Mouse (Mus musculus): Measurements from ENCODE around the gene Trmt10a.

The Trmt10a gene

DNA sequence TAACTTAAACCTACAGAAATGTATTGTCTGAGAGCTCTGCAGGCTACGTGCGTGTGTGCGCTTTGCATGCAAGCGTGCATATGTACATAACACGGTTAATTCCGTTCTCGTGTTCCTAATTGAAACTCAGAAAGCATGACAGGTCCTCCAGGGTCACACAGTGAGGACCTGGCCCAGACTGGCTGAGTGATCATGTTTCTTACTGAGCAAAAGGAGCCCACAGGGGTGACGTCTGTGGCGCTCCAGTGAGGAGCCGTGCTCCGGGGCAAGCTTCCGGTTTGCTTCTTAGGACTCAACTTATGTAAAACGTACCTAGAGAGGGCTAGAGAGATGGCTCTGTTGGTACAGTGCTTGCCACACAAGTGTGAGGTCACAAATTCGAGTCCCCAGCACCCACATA lies 53.8 kb downstream of the Trmt10a start:
- DNase-seq (ENCODE audit: low spot score in 2 of 2): no peak

- DNase-seq (ENCODE audit: low spot score in 2 of 2): no peak
These were observed 54.3 kb downstream of the Trmt10a start for GRCm38 (mm10) chr3:138197556-138197955.

GRCm38 (mm10) chr3:138197973-138198721 lies 54.9 kb downstream of the Trmt10a start:
- peak; percentile 72 to 87 for DNase-seq (ENCODE audit: low spot score in 2 of 2)

DNA sequence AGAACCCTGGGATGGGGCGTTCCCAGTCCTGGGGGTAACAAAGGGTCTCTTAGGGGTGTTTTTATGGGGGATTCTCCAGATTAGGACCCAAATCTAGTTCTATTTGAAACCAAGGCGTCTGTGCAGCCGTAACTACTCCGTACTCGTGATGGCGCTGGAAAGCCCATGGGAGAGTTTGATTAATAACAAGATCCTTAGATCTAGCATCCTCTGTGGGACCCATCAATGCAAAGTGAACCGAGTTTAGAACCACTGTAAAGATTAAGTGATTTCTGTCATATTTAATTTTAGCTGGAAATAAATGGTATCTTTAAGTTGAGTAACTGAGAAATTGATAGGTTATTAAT lies 55.4 kb downstream of the Trmt10a start:
- no peak for DNase-seq (ENCODE audit: low spot score in 2 of 2)

DNA sequence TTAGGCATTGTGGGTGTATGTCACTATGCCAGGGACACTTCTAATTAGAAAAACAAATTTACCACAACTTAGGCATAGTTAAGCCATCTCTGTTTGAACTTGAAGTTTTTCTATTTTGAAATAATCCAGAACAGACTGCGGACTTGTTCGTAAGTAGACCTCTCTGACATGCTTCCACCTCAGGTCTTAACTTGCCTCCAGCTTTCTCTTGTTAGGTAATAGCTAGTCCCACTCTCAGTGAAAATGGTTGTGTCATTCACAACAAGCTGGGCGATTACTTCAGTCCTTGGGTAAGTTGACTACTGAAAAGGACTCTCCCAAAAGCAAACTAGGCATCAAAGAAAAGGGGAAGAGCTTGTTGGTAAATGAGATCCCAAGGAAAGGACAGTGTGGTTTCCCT lies 65.6 kb downstream of the Trmt10a start:
- DNase-seq (ENCODE audit: low spot score in 2 of 2): no peak

All from spleen, postnatal 10 days (tissue).